ENCODE assay signal across 8 mouse cellular contexts in genomic region chr10:94689176-94689510, GRCm38 (mm10). TPM values are rescaled to one million over a fixed set of nuclear protein-coding genes. Genes with fewer than 3 reads are reported as not detected.
A peak's percentile ranks its signal among the peaks of the same experiment; 100 is the strongest.
DNase-seq lines count a peak whose midpoint lies in the region; ATAC-seq lines count a peak whose summit lies in the region.

No protein-coding gene starts in this region.

- no peaks in the 10 kb centered on the region for H3K27me3 ChIP-seq in lung, embryonic 15.5 days
- no peaks in the 10 kb centered on the region for H3K27me3 ChIP-seq in embryonic facial prominence, embryonic 13.5 days
- no peaks in the 10 kb centered on the region for H3K27me3 ChIP-seq in limb, embryonic 10.5 days (ENCODE audit: low read depth, poor library complexity, severe bottlenecking)
- H3K27me3 ChIP-seq in neural tube, embryonic 15.5 days (replicated peaks), result no peaks in the 10 kb centered on the region

- peak overlapping the region; percentile 93 for H3K9ac ChIP-seq in lung, embryonic 15.5 days
- H3K9ac ChIP-seq in embryonic facial prominence, embryonic 13.5 days, result peak overlapping the region; percentile 97
- H3K9ac ChIP-seq in neural tube, embryonic 15.5 days (replicated peaks), result peak overlapping the region; percentile 92

- H3K36me3 ChIP-seq in lung, embryonic 15.5 days, result 0 out of 2 replicates have a peak, but pooled peaks cover 5% of the 10 kb centered on the region
- H3K36me3 ChIP-seq in embryonic facial prominence, embryonic 13.5 days, result no peaks in the 10 kb centered on the region
- peaks cover 11% of the 10 kb centered on the region for H3K36me3 ChIP-seq in limb, embryonic 10.5 days
- H3K36me3 ChIP-seq in neural tube, embryonic 15.5 days, result no peaks in the 10 kb centered on the region

- no peaks in the 10 kb centered on the region for H3K9me3 ChIP-seq in lung, embryonic 15.5 days
- H3K9me3 ChIP-seq in embryonic facial prominence, embryonic 13.5 days, result no peaks in the 10 kb centered on the region
- H3K9me3 ChIP-seq in limb, embryonic 10.5 days (replicated peaks), result no peaks in the 10 kb centered on the region
- no peaks in the 10 kb centered on the region for H3K9me3 ChIP-seq in neural tube, embryonic 15.5 days (replicated peaks)

- DNase-seq in lung, postnatal 14 days, result no peak
- no peak for DNase-seq in limb, embryonic 10.5 days (ENCODE audit: low spot score)
- DNase-seq in cerebellum, postnatal 10 days, result no peak
- DNase-seq in frontal cortex, adult 2 months (ENCODE audit: extremely low spot score in 1 of 2, low spot score in 1 of 2), result no peak
- no peak for DNase-seq in right cerebral cortex, postnatal 10 days (ENCODE audit: low spot score in 2 of 2)

- no peak for ATAC-seq in lung, embryonic 15.5 days (ENCODE audit: borderline replicate concordance, extremely low read depth, low FRiP score, low TSS enrichment)
- no peak; the same call in 1 of the 2 replicates for ATAC-seq in embryonic facial prominence, embryonic 13.5 days (ENCODE audit: insufficient number of reproducible peaks, insufficient read depth, low FRiP score, low TSS enrichment, low read depth)
- ATAC-seq in neural tube, embryonic 15.5 days (ENCODE audit: low FRiP score), result no peak

- peaks cover 8% of the 10 kb centered on the region for H3K4me1 ChIP-seq in lung, embryonic 15.5 days
- peaks cover 11% of the 10 kb centered on the region for H3K4me1 ChIP-seq in embryonic facial prominence, embryonic 13.5 days
- H3K4me1 ChIP-seq in limb, embryonic 10.5 days, result peaks cover 14% of the 10 kb centered on the region
- peaks cover 16% of the 10 kb centered on the region for H3K4me1 ChIP-seq in neural tube, embryonic 15.5 days

- 0% methylated on average over 7 of the region's 7 CpGs for WGBS in lung, embryonic 15.5 days
- WGBS in embryonic facial prominence, embryonic 13.5 days, result 0% methylated on average over 7 of the region's 7 CpGs
- WGBS in limb, embryonic 10.5 days, result under 1% methylated on average over 7 of the region's 7 CpGs
- WGBS in neural tube, embryonic 15.5 days, result under 1% methylated on average over 7 of the region's 7 CpGs

- peak overlapping the region; percentile 97 for H3K4me3 ChIP-seq in lung, embryonic 15.5 days
- peak overlapping the region; percentile 90 for H3K4me3 ChIP-seq in embryonic facial prominence, embryonic 13.5 days
- peak overlapping the region; percentile 98 for H3K4me3 ChIP-seq in limb, embryonic 10.5 days
- peak overlapping the region; percentile 98 for H3K4me3 ChIP-seq in neural tube, embryonic 15.5 days (replicated peaks)

- H3K4me2 ChIP-seq in lung, embryonic 15.5 days, result peak overlapping the region; percentile 81
- H3K4me2 ChIP-seq in embryonic facial prominence, embryonic 13.5 days, result peak overlapping the region; percentile 84
- H3K4me2 ChIP-seq in neural tube, embryonic 15.5 days, result peak overlapping the region; percentile 81

- peak overlapping the region; percentile 95 for H3K27ac ChIP-seq in lung, embryonic 15.5 days
- peak overlapping the region; percentile 90 for H3K27ac ChIP-seq in embryonic facial prominence, embryonic 13.5 days
- peak overlapping the region; percentile 97 for H3K27ac ChIP-seq in limb, embryonic 10.5 days
- H3K27ac ChIP-seq in neural tube, embryonic 15.5 days (replicated peaks), result peak overlapping the region; percentile 93

RNA-seq across cellular contexts. Expression of gene Cep83, which starts 0.7 kb away (rescaled TPM):
- polyA plus RNA-seq in lung, embryonic 15.5 days (2015; fragmentation: Nextera tagmentation; extraction: Ambion mirVana), result 21.6 and 21.9 TPM in 2 replicates
- 22.4 and 23.7 TPM in 2 replicates for polyA plus RNA-seq in embryonic facial prominence, embryonic 13.5 days (2015; fragmentation: Nextera tagmentation; extraction: Ambion mirVana)
- 16.7 and 17.5 TPM in 2 replicates for polyA plus RNA-seq in limb, embryonic 10.5 days (2016; fragmentation: Nextera tagmentation; extraction: Ambion mirVana)
- 21.6 and 21.9 TPM in 2 replicates for polyA plus RNA-seq in neural tube, embryonic 15.5 days (2015; fragmentation: Nextera tagmentation; extraction: Ambion mirVana)
- polyA plus RNA-seq in frontal cortex, adult 2 months (2012; rRNA removed), result 32.4 and 33.4 TPM in 2 replicates
